Mouse (Mus musculus) heart, embryonic 13.5 days (tissue): Measurements from ENCODE around the gene Ppp1r16b. TPM values are rescaled to one million over a fixed set of nuclear protein-coding genes. Genes with fewer than 3 reads are reported as not detected.
A peak's percentile ranks its signal among the peaks of the same experiment; 100 is the strongest.

ENCODE experiments used
- ATAC-seq: fragments of 200-750 bp; cut with Nextera tagmentation; 2 replicates; pipeline ENCODE4 v1.8.0; 2017; ENCODE audit warnings: moderate TSS enrichment; ENCODE audit not compliant: insufficient number of reproducible peaks, low FRiP score, low TSS enrichment; ENCODE audit errors: extremely low read depth
- H3K27ac ChIP-seq: fragments of 300-500 bp; sonication (generic); replicated peaks from 2 replicates; pipeline ENCODE4 v1.5.1; 2015; ENCODE audit warnings: moderate library complexity, mild to moderate bottlenecking, inconsistent platforms
- H3K27me3 ChIP-seq: fragments of 300-500 bp; sonication (generic); replicated peaks from 2 replicates; pipeline ENCODE4 v1.6.1; 2015; ENCODE audit warnings: mild to moderate bottlenecking, inconsistent platforms
- H3K36me3 ChIP-seq: fragments of 300-500 bp; sonication (generic); 2 replicates; pipeline ENCODE4 v1.6.1; 2015; ENCODE audit warnings: mild to moderate bottlenecking, inconsistent platforms
- H3K4me1 ChIP-seq: fragments of 300-500 bp; sonication (generic); 2 replicates; pipeline ENCODE4 v1.6.1; 2015; ENCODE audit warnings: inconsistent platforms
- H3K4me2 ChIP-seq: fragments of 300-500 bp; sonication (generic); 2 replicates; pipeline ENCODE4 v1.6.1; 2015; ENCODE audit warnings: inconsistent platforms, mild to moderate bottlenecking, moderate library complexity
- H3K4me3 ChIP-seq: fragments of 300-500 bp; sonication (generic); 2 replicates; pipeline ENCODE4 v1.5.1; 2015; ENCODE audit warnings: moderate library complexity, mild to moderate bottlenecking, inconsistent platforms
- H3K9ac ChIP-seq: fragments of 300-500 bp; sonication (generic); 2 replicates; pipeline ENCODE4 v1.6.1; 2015; ENCODE audit warnings: inconsistent platforms, mild to moderate bottlenecking, moderate library complexity
- H3K9me3 ChIP-seq: fragments of 300-500 bp; sonication (generic); 2 replicates; pipeline ENCODE4 v1.6.1; 2016; ENCODE audit warnings: inconsistent platforms
- WGBS: fragments of 180-500 bp; shearing (Covaris S2); methylation state at CpG from one replicate; pipeline ENCODE4 v1.1.7; 2015; ENCODE audit warnings: mixed read lengths; 5-methylcytosine and 5-hydroxymethylcytosine counted together
- polyA plus RNA-seq: library from polyadenylated mRNA; unstranded; fragments of >200 nt; fragmentation: Nextera tagmentation; extraction: Ambion mirVana; gene quantifications from 2 replicates; pipeline ENCODE4 v1.2.1, GENCODE M21; 2015

Ppp1r16b gene
- polyA plus RNA-seq, 1 experiment from 2014 or later: 4.5 TPM

GRCm38 (mm10) chr2:158741011-158741501, 75.9 kb downstream of the Ppp1r16b start:
- WGBS: 60% methylated on average over 9 of the region's 9 CpGs
- H3K9me3 ChIP-seq: no peaks in the 10 kb centered on the region
- H3K36me3 ChIP-seq: peaks cover 3% of the 10 kb centered on the region; the same call in 1 of the 2 replicates
- H3K9ac ChIP-seq: no peak overlapping the region
- no peak for ATAC-seq
- H3K4me3 ChIP-seq: no peak overlapping the region
- peaks cover 8% of the 10 kb centered on the region for H3K4me1 ChIP-seq
- H3K27ac ChIP-seq: no peak overlapping the region
- no peak overlapping the region for H3K4me2 ChIP-seq
- no peaks in the 10 kb centered on the region for H3K27me3 ChIP-seq

GRCm38 (mm10) chr2:158742431-158742830, 77.2 kb downstream of the Ppp1r16b start:
- Histone ChIP-seq H3K9ac (no peak overlapping the region), H3K27ac (no peak overlapping the region), H3K4me1 (peaks cover 13% of the 10 kb centered on the region), H3K4me2 (no peak overlapping the region), H3K27me3 (no peaks in the 10 kb centered on the region), H3K4me3 (no peak overlapping the region), H3K9me3 (no peaks in the 10 kb centered on the region), H3K36me3 (peaks cover 3% of the 10 kb centered on the region; the same call in 1 of the 2 replicates)
- 64% methylated on average over 5 of the region's 5 CpGs for WGBS
- ATAC-seq: no peak

- 82% methylated on average over 11 of the region's 11 CpGs for WGBS
- no peak overlapping the region for H3K9ac ChIP-seq
- ATAC-seq: no peak
Observed at GRCm38 (mm10) chr2:158743518-158744141, 78.4 kb downstream of the Ppp1r16b start.

GRCm38 (mm10) chr2:158745049-158745482, 79.9 kb downstream of the Ppp1r16b start:
- peaks cover 3% of the 10 kb centered on the region; the same call in 1 of the 2 replicates for H3K36me3 ChIP-seq
- H3K4me3 ChIP-seq: no peak overlapping the region
- H3K4me1 ChIP-seq: peaks cover 13% of the 10 kb centered on the region
- no peak overlapping the region for H3K9ac ChIP-seq
- ATAC-seq: no peak
- no peak overlapping the region for H3K4me2 ChIP-seq
- H3K27ac ChIP-seq: no peak overlapping the region
- WGBS: 20% methylated on average over 2 of the region's 2 CpGs
- no peaks in the 10 kb centered on the region for H3K9me3 ChIP-seq
- H3K27me3 ChIP-seq: no peaks in the 10 kb centered on the region

More at GRCm38 (mm10) chr2:158743518-158744141, 78.4 kb downstream of the Ppp1r16b start:
- Histone ChIP-seq H3K27ac (no peak overlapping the region), H3K36me3 (peaks cover 3% of the 10 kb centered on the region; the same call in 1 of the 2 replicates), H3K4me3 (no peak overlapping the region), H3K4me2 (no peak overlapping the region), H3K27me3 (no peaks in the 10 kb centered on the region), H3K4me1 (peaks cover 13% of the 10 kb centered on the region), H3K9me3 (no peaks in the 10 kb centered on the region)

- WGBS: 53% methylated on average over 11 of the region's 11 CpGs
- no peaks in the 10 kb centered on the region for H3K27me3 ChIP-seq
- H3K27ac ChIP-seq: no peak overlapping the region
- peaks cover 3% of the 10 kb centered on the region; the same call in 1 of the 2 replicates for H3K36me3 ChIP-seq
- peaks cover 13% of the 10 kb centered on the region for H3K4me1 ChIP-seq
- no peak overlapping the region for H3K9ac ChIP-seq
- no peak overlapping the region for H3K4me3 ChIP-seq
- ATAC-seq: no peak; the same call in 1 of the 2 replicates
- peak overlapping the region; percentile 37 for H3K4me2 ChIP-seq
- no peaks in the 10 kb centered on the region for H3K9me3 ChIP-seq
Observed at GRCm38 (mm10) chr2:158746164-158746563, 81.0 kb downstream of the Ppp1r16b start.

- Histone ChIP-seq H3K9ac (no peak overlapping the region), H3K36me3 (no peaks in the 10 kb centered on the region), H3K4me2 (no peak overlapping the region), H3K9me3 (no peaks in the 10 kb centered on the region), H3K4me1 (peaks cover 13% of the 10 kb centered on the region), H3K27ac (no peak overlapping the region), H3K27me3 (no peaks in the 10 kb centered on the region), H3K4me3 (no peak overlapping the region)
- no peak for ATAC-seq
- WGBS: 76% methylated on average over 9 of the region's 9 CpGs
Observed at GRCm38 (mm10) chr2:158749366-158749765, 84.2 kb downstream of the Ppp1r16b start.

- Histone ChIP-seq H3K4me2 (no peak overlapping the region), H3K27me3 (no peaks in the 10 kb centered on the region), H3K9me3 (no peaks in the 10 kb centered on the region), H3K36me3 (no peaks in the 10 kb centered on the region), H3K4me1 (no peaks in the 10 kb centered on the region), H3K4me3 (no peak overlapping the region), H3K27ac (no peak overlapping the region), H3K9ac (no peak overlapping the region)
- WGBS: 78% methylated on average over 2 of the region's 2 CpGs
- no peak for ATAC-seq
Observed at GRCm38 (mm10) chr2:158760231-158760630, 95.0 kb downstream of the Ppp1r16b start.

GRCm38 (mm10) chr2:158762339-158762738, 97.1 kb downstream of the Ppp1r16b start:
- no peak overlapping the region for H3K9ac ChIP-seq
- H3K36me3 ChIP-seq: no peaks in the 10 kb centered on the region
- WGBS: 85% methylated on average over 5 of the region's 5 CpGs
- H3K4me2 ChIP-seq: no peak overlapping the region
- peaks cover 2% of the 10 kb centered on the region; the same call in 1 of the 2 replicates for H3K4me1 ChIP-seq
- no peaks in the 10 kb centered on the region for H3K27me3 ChIP-seq
- no peak overlapping the region for H3K4me3 ChIP-seq
- H3K9me3 ChIP-seq: no peaks in the 10 kb centered on the region
- ATAC-seq: no peak
- H3K27ac ChIP-seq: no peak overlapping the region

GRCm38 (mm10) chr2:158767742-158768339, 102.6 kb downstream of the Ppp1r16b start, which contains the start of gene Fam83d:
Gene Fam83d, plus strand, starts transcription at chr2:158768093.
- H3K9ac ChIP-seq: peak within 1 kb of the TSS; percentile 92
- H3K4me3 ChIP-seq: peak within 1 kb of the TSS; percentile 91
- WGBS: 0% methylated on average over 48 of the region's 48 CpGs
- no peaks in the 10 kb centered on the region for H3K9me3 ChIP-seq
- 0 out of 2 replicates have a peak, but pooled peaks cover 5% of the 10 kb centered on the region for H3K36me3 ChIP-seq
- peak within 1 kb of the TSS; percentile 96 for H3K4me2 ChIP-seq
- peak; percentile 95 for ATAC-seq
- H3K27me3 ChIP-seq: no peaks in the 10 kb centered on the region
- H3K27ac ChIP-seq: peak within 1 kb of the TSS; percentile 85
- H3K4me1 ChIP-seq: peaks cover 46% of the 10 kb centered on the region

GRCm38 (mm10) chr2:158768350-158768749, 103.2 kb downstream of the Ppp1r16b start:
- no peaks in the 10 kb centered on the region for H3K9me3 ChIP-seq
- no peaks in the 10 kb centered on the region for H3K27me3 ChIP-seq
- H3K4me2 ChIP-seq: peak overlapping the region; percentile 96
- H3K4me1 ChIP-seq: peaks cover 51% of the 10 kb centered on the region
- H3K27ac ChIP-seq: peak overlapping the region; percentile 85
- peak overlapping the region; percentile 92 for H3K9ac ChIP-seq
- 0 out of 2 replicates have a peak, but pooled peaks cover 10% of the 10 kb centered on the region for H3K36me3 ChIP-seq
- H3K4me3 ChIP-seq: peak overlapping the region; percentile 91
- no peak for ATAC-seq
- WGBS: under 1% methylated on average over 37 of the region's 37 CpGs

- ATAC-seq: no peak
- Histone ChIP-seq H3K4me1 (peaks cover 54% of the 10 kb centered on the region), H3K36me3 (peaks cover 12% of the 10 kb centered on the region; the same call in 1 of the 2 replicates), H3K27ac (peak overlapping the region; percentile 85), H3K9me3 (no peaks in the 10 kb centered on the region), H3K4me2 (peak overlapping the region; percentile 96), H3K27me3 (no peaks in the 10 kb centered on the region), H3K4me3 (peak overlapping the region; percentile 91), H3K9ac (peak overlapping the region; percentile 92)
- WGBS: 1% methylated on average over 5 of the region's 5 CpGs
Observed at GRCm38 (mm10) chr2:158768771-158769170, 103.6 kb downstream of the Ppp1r16b start.
